Comparison of ENCODE assay signal across 24 mouse cellular contexts in genomic region chr5:89559118-89559517, GRCm38 (mm10). TPM values are rescaled to one million over a fixed set of nuclear protein-coding genes. Genes with fewer than 3 reads are reported as not detected.
"Had no signal": no experiment of that assay in that cellular context is flagged by ENCODE, and none has a peak within 500 bp of the region (broad histone marks: within the 10 kb centered on the region; RNA-seq: fewer than 3 reads in every experiment).

No protein-coding gene starts in this region.

RNA-seq across cellular contexts. Expression of gene Npffr2, which starts 31.9 kb away (rescaled TPM):
- total RNA-seq: liver, adult 2 months; megakaryocyte progenitor cell, adult 5-6 weeks; megakaryocyte, adult 5-6 weeks; megakaryocyte-erythroid progenitor cell, adult 5-6 weeks; monocyte, adult 5-6 weeks had no signal
- polyA plus RNA-seq: limb, embryonic 11.5 days; limb, embryonic 12.5 days; limb, embryonic 14.5 days; limb, embryonic 15.5 days; liver, adult 2 months; liver, embryonic 12.5 days; liver, embryonic 13.5 days; liver, embryonic 14.5 days; liver, embryonic 15.5 days; liver, embryonic 16.5 days; liver, postnatal 0 days; lung, embryonic 15.5 days; lung, embryonic 16.5 days; macrophage; midbrain, embryonic 10.5 days; midbrain, embryonic 11.5 days; midbrain, embryonic 16.5 days; myocyte; neural tube, embryonic 11.5 days; neural tube, embryonic 12.5 days had no signal
